Mouse (Mus musculus): Measurements from ENCODE around the gene Galnt6. TPM values are rescaled to one million over a fixed set of nuclear protein-coding genes. Genes with fewer than 3 reads are reported as not detected.

Gene Galnt6
- polyA plus RNA-seq, 1 experiment from 2014 or later, result 0.11 TPM

GRCm38 (mm10) chr15:100691990-100692389 lies 37.2 kb downstream of the Galnt6 start:
- 0 out of 2 replicates have a peak, but pooled peaks cover 5% of the 10 kb centered on the region for H3K4me1 ChIP-seq (ENCODE audit: control insufficient read depth, insufficient read depth, low read length)
- H3K4me2 ChIP-seq, result no peak overlapping the region
- no peak overlapping the region for H3K9ac ChIP-seq (ENCODE audit: low read depth, low read length)
- H3K36me3 ChIP-seq (ENCODE audit: control insufficient read depth, insufficient read depth, low read length), result no peaks in the 10 kb centered on the region
- 41% methylated on average over 3 of the region's 3 CpGs for WGBS (ENCODE audit: insufficient replicate concordance)
- H3K4me3 ChIP-seq (ENCODE audit: low read depth, low read length), result no peak overlapping the region
- peaks cover 8% of the 10 kb centered on the region; the same call in 1 of the 2 replicates for H3K9me3 ChIP-seq (replicated peaks; ENCODE audit: control insufficient read depth, low read length)
- H3K27ac ChIP-seq (ENCODE audit: low read depth, low read length), result no peak overlapping the region
- no peak for ATAC-seq (replicated peaks; ENCODE audit: insufficient number of reproducible peaks, low FRiP score, low TSS enrichment)
- H3K27me3 ChIP-seq (ENCODE audit: control insufficient read depth, insufficient read depth, low read length), result no peaks in the 10 kb centered on the region

- H3K27ac ChIP-seq (ENCODE audit: low read depth, low read length), result no peak within 1 kb of the TSS
- H3K9me3 ChIP-seq (replicated peaks; ENCODE audit: control insufficient read depth, low read length), result peaks cover 8% of the 10 kb centered on the region; the same call in 1 of the 2 replicates
- 63% methylated on average over 8 of the region's 8 CpGs for WGBS (ENCODE audit: insufficient replicate concordance)
- no peak within 1 kb of the TSS for H3K4me2 ChIP-seq
- H3K27me3 ChIP-seq (ENCODE audit: control insufficient read depth, insufficient read depth, low read length), result 0 out of 2 replicates have a peak, but pooled peaks cover 4% of the 10 kb centered on the region
- H3K9ac ChIP-seq (ENCODE audit: low read depth, low read length), result no peak within 1 kb of the TSS
- H3K4me1 ChIP-seq (ENCODE audit: control insufficient read depth, insufficient read depth, low read length), result 0 out of 2 replicates have a peak, but pooled peaks cover 5% of the 10 kb centered on the region
- H3K4me3 ChIP-seq (ENCODE audit: low read depth, low read length), result no peak within 1 kb of the TSS
- no peaks in the 10 kb centered on the region for H3K36me3 ChIP-seq (ENCODE audit: control insufficient read depth, insufficient read depth, low read length)
- no peak for ATAC-seq (replicated peaks; ENCODE audit: insufficient number of reproducible peaks, low FRiP score, low TSS enrichment)
Measured at GRCm38 (mm10) chr15:100687430-100687971, 41.7 kb downstream of the Galnt6 start, which contains the start of gene Cela1. Gene Cela1, minus strand, starts transcription at chr15:100687921.

GRCm38 (mm10) chr15:100686989-100687388 lies 42.2 kb downstream of the Galnt6 start:
- WGBS (ENCODE audit: insufficient replicate concordance), result 46% methylated on average over 12 of the region's 12 CpGs
- ATAC-seq (replicated peaks; ENCODE audit: insufficient number of reproducible peaks, low FRiP score, low TSS enrichment), result no peak
- H3K36me3 ChIP-seq (ENCODE audit: control insufficient read depth, insufficient read depth, low read length), result no peaks in the 10 kb centered on the region

GRCm38 (mm10) chr15:100686434-100686833 lies 42.7 kb downstream of the Galnt6 start:
- no peaks in the 10 kb centered on the region for H3K36me3 ChIP-seq (ENCODE audit: control insufficient read depth, insufficient read depth, low read length)
- no peak overlapping the region for H3K4me2 ChIP-seq
- H3K9me3 ChIP-seq (replicated peaks; ENCODE audit: control insufficient read depth, low read length), result peaks cover 8% of the 10 kb centered on the region; the same call in 1 of the 2 replicates
- no peaks in the 10 kb centered on the region for H3K4me1 ChIP-seq (ENCODE audit: control insufficient read depth, insufficient read depth, low read length)
- H3K27me3 ChIP-seq (ENCODE audit: control insufficient read depth, insufficient read depth, low read length), result 0 out of 2 replicates have a peak, but pooled peaks cover 4% of the 10 kb centered on the region
- ATAC-seq (replicated peaks; ENCODE audit: insufficient number of reproducible peaks, low FRiP score, low TSS enrichment), result no peak
- WGBS (ENCODE audit: insufficient replicate concordance), result 80% methylated on average over 6 of the region's 6 CpGs
- H3K27ac ChIP-seq (ENCODE audit: low read depth, low read length), result no peak overlapping the region
- H3K9ac ChIP-seq (ENCODE audit: low read depth, low read length), result no peak overlapping the region
- no peak overlapping the region for H3K4me3 ChIP-seq (ENCODE audit: low read depth, low read length)

More at GRCm38 (mm10) chr15:100686989-100687388, 42.2 kb downstream of the Galnt6 start:
- Histone ChIP-seq H3K27me3 (ENCODE audit: control insufficient read depth, insufficient read depth, low read length) (0 out of 2 replicates have a peak, but pooled peaks cover 4% of the 10 kb centered on the region), H3K9me3 (replicated peaks; ENCODE audit: control insufficient read depth, low read length) (peaks cover 8% of the 10 kb centered on the region; the same call in 1 of the 2 replicates), H3K4me2 (no peak overlapping the region), H3K27ac (ENCODE audit: low read depth, low read length) (no peak overlapping the region), H3K4me3 (ENCODE audit: low read depth, low read length) (no peak overlapping the region), H3K4me1 (ENCODE audit: control insufficient read depth, insufficient read depth, low read length) (0 out of 2 replicates have a peak, but pooled peaks cover 3% of the 10 kb centered on the region), H3K9ac (ENCODE audit: low read depth, low read length) (no peak overlapping the region)

GRCm38 (mm10) chr15:100685849-100686248 lies 43.3 kb downstream of the Galnt6 start:
- Histone ChIP-seq H3K9ac (ENCODE audit: low read depth, low read length) (no peak overlapping the region), H3K9me3 (replicated peaks; ENCODE audit: control insufficient read depth, low read length) (peaks cover 6% of the 10 kb centered on the region; the same call in 1 of the 2 replicates), H3K4me2 (no peak overlapping the region), H3K27ac (ENCODE audit: low read depth, low read length) (no peak overlapping the region), H3K27me3 (ENCODE audit: control insufficient read depth, insufficient read depth, low read length) (0 out of 2 replicates have a peak, but pooled peaks cover 4% of the 10 kb centered on the region), H3K36me3 (ENCODE audit: control insufficient read depth, insufficient read depth, low read length) (no peaks in the 10 kb centered on the region), H3K4me3 (ENCODE audit: low read depth, low read length) (no peak overlapping the region), H3K4me1 (ENCODE audit: control insufficient read depth, insufficient read depth, low read length) (no peaks in the 10 kb centered on the region)
- 67% methylated on average over 8 of the region's 8 CpGs for whole genome bisulfite sequencing (ENCODE audit: insufficient replicate concordance)
- no peak for ATAC-seq (replicated peaks; ENCODE audit: insufficient number of reproducible peaks, low FRiP score, low TSS enrichment)

GRCm38 (mm10) chr15:100685255-100685654 lies 43.9 kb downstream of the Galnt6 start:
- peaks cover 3% of the 10 kb centered on the region; the same call in 1 of the 2 replicates for H3K9me3 ChIP-seq (replicated peaks; ENCODE audit: control insufficient read depth, low read length)
- no peak for ATAC-seq (replicated peaks; ENCODE audit: insufficient number of reproducible peaks, low FRiP score, low TSS enrichment)
- H3K9ac ChIP-seq (ENCODE audit: low read depth, low read length), result no peak overlapping the region
- no peak overlapping the region for H3K4me3 ChIP-seq (ENCODE audit: low read depth, low read length)
- no peaks in the 10 kb centered on the region for H3K4me1 ChIP-seq (ENCODE audit: control insufficient read depth, insufficient read depth, low read length)
- 23% methylated on average over 13 of the region's 13 CpGs for WGBS (ENCODE audit: insufficient replicate concordance)
- no peak overlapping the region for H3K27ac ChIP-seq (ENCODE audit: low read depth, low read length)
- H3K36me3 ChIP-seq (ENCODE audit: control insufficient read depth, insufficient read depth, low read length), result no peaks in the 10 kb centered on the region
- H3K4me2 ChIP-seq, result 0 out of 2 replicates have a peak overlapping the region, but pooled peaks have one; percentile 2
- H3K27me3 ChIP-seq (ENCODE audit: control insufficient read depth, insufficient read depth, low read length), result 0 out of 2 replicates have a peak, but pooled peaks cover 4% of the 10 kb centered on the region

- H3K27ac ChIP-seq (ENCODE audit: low read depth, low read length), result no peak overlapping the region
- H3K4me3 ChIP-seq (ENCODE audit: low read depth, low read length), result no peak overlapping the region
- no peak for ATAC-seq (replicated peaks; ENCODE audit: insufficient number of reproducible peaks, low FRiP score, low TSS enrichment)
- H3K27me3 ChIP-seq (ENCODE audit: control insufficient read depth, insufficient read depth, low read length), result 0 out of 2 replicates have a peak, but pooled peaks cover 4% of the 10 kb centered on the region
- H3K36me3 ChIP-seq (ENCODE audit: control insufficient read depth, insufficient read depth, low read length), result no peaks in the 10 kb centered on the region
- 50% methylated on average over 10 of the region's 10 CpGs for WGBS (ENCODE audit: insufficient replicate concordance)
- H3K9me3 ChIP-seq (replicated peaks; ENCODE audit: control insufficient read depth, low read length), result no peaks in the 10 kb centered on the region
- H3K9ac ChIP-seq (ENCODE audit: low read depth, low read length), result no peak overlapping the region
- H3K4me2 ChIP-seq, result no peak overlapping the region
- H3K4me1 ChIP-seq (ENCODE audit: control insufficient read depth, insufficient read depth, low read length), result no peaks in the 10 kb centered on the region
Measured at GRCm38 (mm10) chr15:100684450-100684849, 44.7 kb downstream of the Galnt6 start.

- Histone ChIP-seq H3K9ac (ENCODE audit: low read depth, low read length) (no peak overlapping the region), H3K27ac (ENCODE audit: low read depth, low read length) (no peak overlapping the region), H3K36me3 (ENCODE audit: control insufficient read depth, insufficient read depth, low read length) (no peaks in the 10 kb centered on the region), H3K27me3 (ENCODE audit: control insufficient read depth, insufficient read depth, low read length) (0 out of 2 replicates have a peak, but pooled peaks cover 4% of the 10 kb centered on the region), H3K4me1 (ENCODE audit: control insufficient read depth, insufficient read depth, low read length) (no peaks in the 10 kb centered on the region), H3K9me3 (replicated peaks; ENCODE audit: control insufficient read depth, low read length) (no peaks in the 10 kb centered on the region), H3K4me3 (ENCODE audit: low read depth, low read length) (no peak overlapping the region), H3K4me2 (no peak overlapping the region)
- WGBS (ENCODE audit: insufficient replicate concordance), result 47% methylated on average over 2 of the region's 2 CpGs
- no peak; the same call in 1 of the 2 replicates for ATAC-seq (replicated peaks; ENCODE audit: insufficient number of reproducible peaks, low FRiP score, low TSS enrichment)
Measured at GRCm38 (mm10) chr15:100683041-100683440, 46.1 kb downstream of the Galnt6 start.

Measured in heart, embryonic 11.5 days (tissue).